Mouse (Mus musculus) lung, embryonic 16.5 days (tissue): Measurements from ENCODE around the gene Etv1. TPM values are rescaled to one million over a fixed set of nuclear protein-coding genes. Genes with fewer than 3 reads are reported as not detected.

Experiments
- ATAC-seq: fragments of 200-750 bp; cut with Nextera tagmentation; 2 replicates; pipeline ENCODE4 v1.8.0; 2017; ENCODE audit warnings: low read depth, mild to moderate bottlenecking, moderate library complexity
- H3K27ac ChIP-seq: fragments of 300-500 bp; sonication (generic); 2 replicates; pipeline ENCODE4 v1.5.1; 2014; ENCODE audit warnings: mild to moderate bottlenecking, control low read depth, low read length
- H3K27me3 ChIP-seq: fragments of 300-500 bp; sonication (generic); 2 replicates; pipeline ENCODE4 v1.6.1; 2014; ENCODE audit warnings: low read depth, low read length, mixed read lengths; ENCODE audit not compliant: control insufficient read depth, insufficient read depth
- H3K36me3 ChIP-seq: fragments of 300-500 bp; sonication (generic); 2 replicates; pipeline ENCODE4 v1.6.1; 2014; ENCODE audit warnings: low read length; ENCODE audit not compliant: control insufficient read depth, insufficient read depth
- H3K4me1 ChIP-seq: fragments of 300-500 bp; sonication (generic); replicated peaks from 2 replicates; pipeline ENCODE4 v1.6.1; 2014; ENCODE audit warnings: low read length, mixed read lengths; ENCODE audit not compliant: control insufficient read depth, insufficient read depth
- H3K4me2 ChIP-seq: fragments of 300-500 bp; sonication (generic); 2 replicates; pipeline ENCODE4 v1.6.1; 2014; ENCODE audit warnings: low read depth, low read length, control low read depth
- H3K4me3 ChIP-seq: fragments of 300-500 bp; sonication (generic); 2 replicates; pipeline ENCODE4 v1.5.1; 2014; ENCODE audit warnings: mild to moderate bottlenecking, low read length, control low read depth
- H3K9ac ChIP-seq: fragments of 300-500 bp; sonication (generic); 2 replicates; pipeline ENCODE4 v1.6.1; 2014; ENCODE audit warnings: low read length, control low read depth
- H3K9me3 ChIP-seq: fragments of 300-500 bp; sonication (generic); 2 replicates; pipeline ENCODE4 v1.6.1; 2016; ENCODE audit warnings: low read length; ENCODE audit not compliant: control insufficient read depth
- WGBS: fragments of 180-500 bp; shearing (Covaris S2); extraction: QIAGEN DNeasy Blood & Tissue Kit; methylation state at CpG from one replicate; pipeline ENCODE4 v1.1.7; 2014; 5-methylcytosine and 5-hydroxymethylcytosine counted together
- polyA plus RNA-seq: library from polyadenylated mRNA; unstranded; fragments of >200 nt; fragmentation: Nextera tagmentation; extraction: Ambion mirVana; gene quantifications from 2 replicates; pipeline ENCODE4 v1.2.1, GENCODE M21; 2015

The Etv1 gene
- polyA plus RNA-seq, 1 experiment from 2014 or later: 49.2 TPM

DNA sequence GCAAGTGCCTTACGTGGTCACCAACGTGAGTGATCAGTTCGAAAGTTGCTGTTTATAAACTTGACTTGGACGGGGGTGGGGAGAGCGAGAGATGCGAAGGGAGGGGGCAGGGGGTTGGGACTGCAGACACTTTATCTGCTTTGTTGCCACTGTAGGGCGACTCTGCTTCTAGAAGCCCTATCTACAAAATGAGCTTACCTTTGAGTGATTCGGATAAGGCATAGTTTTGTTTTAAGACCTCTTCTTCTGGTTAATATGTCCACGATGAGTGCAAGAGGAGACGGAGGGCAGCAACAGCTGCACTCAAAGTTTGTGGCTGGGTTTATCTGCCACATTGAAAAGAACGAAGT lies 1.8 kb downstream of the Etv1 start:
- Histone ChIP-seq H3K9ac (peak overlapping the region; percentile 77), H3K4me2 (peak overlapping the region; percentile 76), H3K36me3 (no peaks in the 10 kb centered on the region), H3K27me3 (no peaks in the 10 kb centered on the region), H3K27ac (peak overlapping the region; percentile 96), H3K4me1 (no peaks in the 10 kb centered on the region; the same call in 1 of the 2 replicates), H3K4me3 (peak overlapping the region; percentile 70), H3K9me3 (no peaks in the 10 kb centered on the region)
- ATAC-seq: no peak
- WGBS: 3% methylated on average over 11 of the region's 11 CpGs

DNA sequence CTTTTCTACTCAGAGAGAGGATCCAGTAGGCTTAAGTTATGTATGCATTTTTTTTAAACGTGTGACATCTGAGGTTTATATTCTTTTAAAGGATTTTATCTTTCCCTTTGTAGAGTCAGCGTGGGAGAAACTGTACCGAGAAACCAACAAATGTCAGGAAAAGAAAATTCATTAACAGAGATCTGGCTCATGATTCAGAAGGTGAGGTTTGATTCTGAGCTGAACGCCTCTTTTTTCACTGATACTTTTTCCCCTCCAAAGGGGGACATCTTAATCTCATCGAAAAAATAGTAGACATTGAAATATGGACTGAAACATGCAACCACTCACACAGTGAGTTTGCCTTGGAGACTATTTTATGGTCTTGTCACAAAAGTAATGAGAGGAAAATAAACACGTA lies 2.5 kb downstream of the Etv1 start:
- Histone ChIP-seq H3K36me3 (no peaks in the 10 kb centered on the region), H3K4me2 (peak overlapping the region; percentile 76), H3K4me1 (no peaks in the 10 kb centered on the region; the same call in 1 of the 2 replicates), H3K27ac (peak overlapping the region; percentile 96), H3K27me3 (no peaks in the 10 kb centered on the region), H3K9ac (peak overlapping the region; percentile 77), H3K9me3 (no peaks in the 10 kb centered on the region), H3K4me3 (peak overlapping the region; percentile 70)
- no peak for ATAC-seq
- WGBS: 35% methylated on average over 6 of the region's 6 CpGs

- Histone ChIP-seq H3K4me1 (peaks cover 4% of the 10 kb centered on the region), H3K27ac (no peak overlapping the region), H3K27me3 (no peaks in the 10 kb centered on the region), H3K4me3 (peak overlapping the region; percentile 29), H3K36me3 (no peaks in the 10 kb centered on the region), H3K9me3 (no peaks in the 10 kb centered on the region), H3K4me2 (peak overlapping the region; percentile 47), H3K9ac (0 out of 2 replicates have a peak overlapping the region, but pooled peaks have one; percentile 5)
- 54% methylated on average over 1 of the region's 1 CpGs for WGBS
- no peak for ATAC-seq
Observed at GRCm38 (mm10) chr12:38783291-38783690, 4.1 kb downstream of the Etv1 start.

GRCm38 (mm10) chr12:38784221-38784620 lies 5.0 kb downstream of the Etv1 start:
- H3K9me3 ChIP-seq: no peaks in the 10 kb centered on the region
- H3K4me2 ChIP-seq: peak overlapping the region; percentile 38
- peaks cover 12% of the 10 kb centered on the region for H3K4me1 ChIP-seq
- H3K4me3 ChIP-seq: peak overlapping the region; percentile 23; the same call in 1 of the 2 replicates
- peak overlapping the region; percentile 50 for H3K9ac ChIP-seq
- 19% methylated on average over 1 of the region's 1 CpGs for WGBS
- no peak overlapping the region for H3K27ac ChIP-seq
- H3K36me3 ChIP-seq: no peaks in the 10 kb centered on the region
- ATAC-seq: no peak
- H3K27me3 ChIP-seq: no peaks in the 10 kb centered on the region

DNA sequence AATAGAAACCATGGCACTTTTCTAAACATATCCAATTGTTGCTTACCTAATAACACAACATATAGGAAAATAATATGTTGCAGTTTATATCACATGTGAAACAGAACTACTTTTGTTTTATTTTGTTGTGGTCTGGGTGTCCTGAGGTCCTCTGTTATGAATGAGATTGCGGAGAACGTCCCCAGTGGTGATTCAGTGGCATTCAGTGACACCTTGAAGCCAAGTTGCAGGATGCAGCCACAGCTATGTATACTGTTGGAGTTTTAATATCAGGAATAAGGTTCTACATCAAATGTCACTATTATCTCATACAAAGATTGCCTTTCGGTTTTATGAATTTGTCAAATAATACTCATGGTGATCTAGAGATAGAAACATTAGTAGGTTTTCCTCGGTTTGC lies 7.4 kb downstream of the Etv1 start:
- no peaks in the 10 kb centered on the region for H3K27me3 ChIP-seq
- H3K4me3 ChIP-seq: no peak overlapping the region

GRCm38 (mm10) chr12:38787704-38788103 lies 8.5 kb downstream of the Etv1 start:
- Histone ChIP-seq H3K36me3 (no peaks in the 10 kb centered on the region), H3K27me3 (no peaks in the 10 kb centered on the region), H3K4me2 (no peak overlapping the region), H3K9ac (no peak overlapping the region), H3K27ac (peak overlapping the region; percentile 37; the same call in 1 of the 2 replicates), H3K4me3 (no peak overlapping the region), H3K4me1 (peaks cover 15% of the 10 kb centered on the region), H3K9me3 (no peaks in the 10 kb centered on the region)
- WGBS: 35% methylated on average over 3 of the region's 3 CpGs
- ATAC-seq: peak; percentile 37; the same call in 1 of the 2 replicates

More for the DNA sequence above, 7.4 kb downstream of the Etv1 start:
- ATAC-seq: no peak
- WGBS: 85% methylated on average over 4 of the region's 4 CpGs
- no peaks in the 10 kb centered on the region for H3K36me3 ChIP-seq
- H3K9me3 ChIP-seq: no peaks in the 10 kb centered on the region
- H3K27ac ChIP-seq: no peak overlapping the region
- peaks cover 15% of the 10 kb centered on the region for H3K4me1 ChIP-seq
- no peak overlapping the region for H3K9ac ChIP-seq
- no peak overlapping the region for H3K4me2 ChIP-seq

DNA sequence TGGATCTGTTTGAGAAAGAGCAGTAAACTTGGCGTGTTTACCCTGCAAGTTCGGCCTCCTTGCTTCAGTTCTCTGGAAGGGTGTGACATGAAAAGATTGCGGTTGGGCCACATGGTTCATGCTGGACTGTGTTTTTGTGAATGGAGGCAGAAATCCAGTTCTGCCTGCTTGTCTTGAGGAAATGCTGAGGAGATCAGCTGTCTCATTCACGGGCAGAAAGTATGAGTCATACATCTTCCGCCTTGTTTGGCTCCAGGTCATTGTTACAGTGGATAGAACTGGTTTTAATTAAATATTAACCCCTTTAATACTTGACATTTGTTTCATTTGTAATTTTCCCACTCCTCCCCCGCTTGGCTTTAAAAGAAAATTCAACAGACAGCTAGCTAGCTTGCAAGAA lies 9.4 kb downstream of the Etv1 start:
- H3K4me1 ChIP-seq: peaks cover 15% of the 10 kb centered on the region
- H3K9me3 ChIP-seq: no peaks in the 10 kb centered on the region
- H3K4me2 ChIP-seq: peak overlapping the region; percentile 45
- H3K27me3 ChIP-seq: no peaks in the 10 kb centered on the region
- no peaks in the 10 kb centered on the region for H3K36me3 ChIP-seq
- H3K27ac ChIP-seq: peak overlapping the region; percentile 26; the same call in 1 of the 2 replicates
- no peak overlapping the region for H3K9ac ChIP-seq
- no peak overlapping the region for H3K4me3 ChIP-seq
- 8% methylated on average over 6 of the region's 6 CpGs for WGBS
- peak; percentile 93 for ATAC-seq

GRCm38 (mm10) chr12:38789789-38790355 lies 10.7 kb downstream of the Etv1 start:
- no peaks in the 10 kb centered on the region for H3K9me3 ChIP-seq
- ATAC-seq: no peak
- 90% methylated on average over 10 of the region's 10 CpGs for WGBS
- no peak overlapping the region for H3K9ac ChIP-seq
- no peaks in the 10 kb centered on the region for H3K36me3 ChIP-seq
- H3K27ac ChIP-seq: no peak overlapping the region
- H3K4me1 ChIP-seq: peaks cover 15% of the 10 kb centered on the region
- H3K27me3 ChIP-seq: no peaks in the 10 kb centered on the region
- no peak overlapping the region for H3K4me3 ChIP-seq
- no peak overlapping the region for H3K4me2 ChIP-seq

DNA sequence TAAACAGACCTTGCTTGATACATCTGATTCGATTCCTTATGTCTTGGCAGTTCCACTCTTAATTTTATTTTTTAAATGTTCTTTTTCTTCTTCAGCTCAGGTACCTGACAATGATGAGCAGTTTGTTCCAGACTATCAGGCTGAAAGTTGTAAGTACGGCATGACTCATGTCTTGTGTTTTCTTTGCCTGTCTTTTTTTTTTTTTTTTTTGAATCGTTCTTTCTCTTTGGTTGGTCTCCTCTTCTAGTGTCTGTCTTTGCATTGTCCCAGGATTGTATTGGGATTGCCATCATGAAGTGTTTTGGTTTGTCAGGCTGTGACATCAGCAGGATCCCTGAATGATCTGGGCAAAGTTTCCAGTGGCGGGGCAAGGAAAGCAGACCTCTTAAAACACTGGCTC lies 13.9 kb downstream of the Etv1 start:
- H3K4me1 ChIP-seq: peaks cover 13% of the 10 kb centered on the region

More for the DNA sequence above, 13.9 kb downstream of the Etv1 start:
- WGBS: 67% methylated on average over 4 of the region's 4 CpGs
- H3K4me3 ChIP-seq: no peak overlapping the region
- H3K36me3 ChIP-seq: no peaks in the 10 kb centered on the region
- no peak overlapping the region for H3K9ac ChIP-seq
- ATAC-seq: no peak
- no peak overlapping the region for H3K4me2 ChIP-seq
- H3K9me3 ChIP-seq: no peaks in the 10 kb centered on the region
- no peak overlapping the region for H3K27ac ChIP-seq
- no peaks in the 10 kb centered on the region for H3K27me3 ChIP-seq
